13 mouse cellular contexts compared by ENCODE assay signal in the genomic region with DNA sequence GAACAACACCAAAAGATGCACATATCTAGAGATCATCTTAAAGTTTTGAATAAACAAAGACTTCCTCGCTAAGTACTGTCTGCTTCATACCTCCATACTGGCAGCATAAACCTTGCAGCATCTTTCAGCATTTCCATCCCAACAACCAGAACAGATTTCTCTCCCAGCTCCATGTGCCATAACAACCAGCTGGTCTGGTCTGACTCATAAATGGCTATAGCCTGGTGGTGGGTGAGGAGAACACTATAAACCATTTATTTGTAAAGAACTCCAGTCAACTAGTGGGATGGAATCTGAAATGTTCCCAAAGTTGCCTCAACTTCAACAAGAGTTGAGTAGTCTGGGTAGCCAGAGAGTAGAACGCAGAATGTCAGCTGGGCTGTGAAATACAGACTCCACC.
"Had no signal": no experiment of that assay in that cellular context is flagged by ENCODE, and none has a peak within 500 bp of the region (broad histone marks: within the 10 kb centered on the region; RNA-seq: fewer than 3 reads in every experiment).

No protein-coding gene starts in this region.

- ATAC-seq: inflammation-experienced regulatory T-cells, adult 6 months; intestine, postnatal 0 days; liver, embryonic 12.5 days had no signal

- DNase-seq: kidney, adult 2 months; kidney, postnatal 25 days; liver; lung, adult 18-20 months; lung, postnatal 10 days; lung, postnatal 4 days; midbrain, embryonic 14.5 days; right cerebral cortex, postnatal 25 days; spleen, adult 18-20 months; thymus, postnatal 25 days had no signal
